Mouse (Mus musculus): ENCODE data around the gene Fahd2a. TPM values are rescaled to one million over a fixed set of nuclear protein-coding genes. Genes with fewer than 3 reads are reported as not detected.

Fahd2a gene
- polyA plus RNA-seq, 1 experiment from 2014 or later, result 22.1 TPM

Other genes with a start within 250 kb of the Fahd2a start
- gene 1810024B03Rik, start 236.3 kb downstream of the Fahd2a start, polyA plus RNA-seq (2015; fragmentation: Nextera tagmentation; extraction: Ambion mirVana), result 1.2 and 1.3 TPM in 2 replicates
- gene Snrnp200, start 236.2 kb downstream of the Fahd2a start, polyA plus RNA-seq (2015; fragmentation: Nextera tagmentation; extraction: Ambion mirVana), result 42.0 and 46.8 TPM in 2 replicates
- gene Ciao1, start 196.7 kb downstream of the Fahd2a start, polyA plus RNA-seq (2015; fragmentation: Nextera tagmentation; extraction: Ambion mirVana), result 64.0 and 68.0 TPM in 2 replicates
- 32.8 and 34.5 TPM in 2 replicates for gene Tmem127, start 196.7 kb downstream of the Fahd2a start, polyA plus RNA-seq (2015; fragmentation: Nextera tagmentation; extraction: Ambion mirVana)
- gene Stard7, start 174.3 kb downstream of the Fahd2a start, polyA plus RNA-seq (2015; fragmentation: Nextera tagmentation; extraction: Ambion mirVana), result 58.2 and 63.2 TPM in 2 replicates
- gene Dusp2, start 108.4 kb downstream of the Fahd2a start, polyA plus RNA-seq (2015; fragmentation: Nextera tagmentation; extraction: Ambion mirVana), result 7.4 TPM in 2 replicates
- 0.12 and 0.22 TPM in 2 replicates for gene Astl, start 105.9 kb downstream of the Fahd2a start, polyA plus RNA-seq (2015; fragmentation: Nextera tagmentation; extraction: Ambion mirVana)
- gene Adra2b, start 81.4 kb downstream of the Fahd2a start, polyA plus RNA-seq (2015; fragmentation: Nextera tagmentation; extraction: Ambion mirVana), result 0.38 and 0.48 TPM in 2 replicates
- gene Gpat2, start 19.4 kb downstream of the Fahd2a start, polyA plus RNA-seq (2015; fragmentation: Nextera tagmentation; extraction: Ambion mirVana), result 0.44 and 0.51 TPM in 2 replicates
- gene Kcnip3, start 77.5 kb upstream of the Fahd2a start, polyA plus RNA-seq (2015; fragmentation: Nextera tagmentation; extraction: Ambion mirVana), result 1.1 and 1.9 TPM in 2 replicates
- 13.1 and 13.2 TPM in 2 replicates for gene Prom2, start 96.9 kb upstream of the Fahd2a start, polyA plus RNA-seq (2015; fragmentation: Nextera tagmentation; extraction: Ambion mirVana)
- gene Zfp661, start 142.5 kb upstream of the Fahd2a start, polyA plus RNA-seq (2015; fragmentation: Nextera tagmentation; extraction: Ambion mirVana), result 4.7 and 5.8 TPM in 2 replicates
- gene Mrps5, start 142.7 kb upstream of the Fahd2a start, polyA plus RNA-seq (2015; fragmentation: Nextera tagmentation; extraction: Ambion mirVana), result 116 and 123 TPM in 2 replicates
- 89.4 and 117 TPM in 2 replicates for gene Mal, start 212.1 kb upstream of the Fahd2a start, polyA plus RNA-seq (2015; fragmentation: Nextera tagmentation; extraction: Ambion mirVana)

Data from limb, embryonic 15.5 days (tissue).